Mouse (Mus musculus) neural tube, embryonic 14.5 days (tissue): ENCODE data around the gene Shisa5. TPM values are rescaled to one million over a fixed set of nuclear protein-coding genes. Genes with fewer than 3 reads are reported as not detected.
A peak's percentile ranks its signal among the peaks of the same experiment; 100 is the strongest.

Experiments used
- ATAC-seq: fragments of 200-750 bp; cut with Nextera tagmentation; 2 replicates; pipeline ENCODE4 v1.8.0; 2017; ENCODE audit warnings: low read depth, mild to moderate bottlenecking, moderate TSS enrichment, moderate library complexity
- H3K27ac ChIP-seq: fragments of 300-500 bp; sonication (generic); 2 replicates; pipeline ENCODE4 v1.5.1; 2014; ENCODE audit warnings: low read depth, mild to moderate bottlenecking, control low read depth, low read length, moderate library complexity, mixed read lengths
- H3K27me3 ChIP-seq: fragments of 300-500 bp; sonication (generic); 2 replicates; pipeline ENCODE4 v1.6.1; 2014; ENCODE audit warnings: low read length; ENCODE audit not compliant: control insufficient read depth, insufficient read depth
- H3K36me3 ChIP-seq: fragments of 300-500 bp; sonication (generic); 2 replicates; pipeline ENCODE4 v1.6.1; 2014; ENCODE audit warnings: low read length, mixed read lengths; ENCODE audit not compliant: control insufficient read depth, insufficient read depth
- H3K4me1 ChIP-seq: fragments of 300-500 bp; sonication (generic); 2 replicates; pipeline ENCODE4 v1.6.1; 2014; ENCODE audit warnings: low read length; ENCODE audit not compliant: control insufficient read depth, insufficient read depth
- H3K4me2 ChIP-seq: fragments of 300-500 bp; sonication (generic); 2 replicates; pipeline ENCODE4 v1.6.1; 2014; ENCODE audit warnings: mild to moderate bottlenecking, low read depth, low read length, control low read depth
- H3K4me3 ChIP-seq: fragments of 300-500 bp; sonication (generic); 2 replicates; pipeline ENCODE4 v1.5.1; 2014; ENCODE audit warnings: low read depth, low read length, control low read depth, mixed read lengths
- H3K9ac ChIP-seq: fragments of 300-500 bp; sonication (generic); replicated peaks from 2 replicates; pipeline ENCODE4 v1.6.1; 2014; ENCODE audit warnings: low read depth, mild to moderate bottlenecking, control low read depth, low read length, mixed read lengths
- H3K9me3 ChIP-seq: fragments of 300-500 bp; sonication (generic); 2 replicates; pipeline ENCODE4 v1.6.1; 2016; ENCODE audit warnings: low read length; ENCODE audit not compliant: control insufficient read depth
- WGBS: fragments of 180-500 bp; shearing (Covaris S2); extraction: QIAGEN DNeasy Blood & Tissue Kit; methylation state at CpG from one replicate; pipeline ENCODE4 v1.1.7; 2014; 5-methylcytosine and 5-hydroxymethylcytosine counted together
- polyA plus RNA-seq: library from polyadenylated mRNA; unstranded; fragments of >200 nt; fragmentation: Nextera tagmentation; extraction: Ambion mirVana; gene quantifications from 2 replicates; pipeline ENCODE4 v1.2.1, GENCODE M21; 2014

Gene Shisa5
- polyA plus RNA-seq, result 55.4 TPM in 2 replicates

DNA sequence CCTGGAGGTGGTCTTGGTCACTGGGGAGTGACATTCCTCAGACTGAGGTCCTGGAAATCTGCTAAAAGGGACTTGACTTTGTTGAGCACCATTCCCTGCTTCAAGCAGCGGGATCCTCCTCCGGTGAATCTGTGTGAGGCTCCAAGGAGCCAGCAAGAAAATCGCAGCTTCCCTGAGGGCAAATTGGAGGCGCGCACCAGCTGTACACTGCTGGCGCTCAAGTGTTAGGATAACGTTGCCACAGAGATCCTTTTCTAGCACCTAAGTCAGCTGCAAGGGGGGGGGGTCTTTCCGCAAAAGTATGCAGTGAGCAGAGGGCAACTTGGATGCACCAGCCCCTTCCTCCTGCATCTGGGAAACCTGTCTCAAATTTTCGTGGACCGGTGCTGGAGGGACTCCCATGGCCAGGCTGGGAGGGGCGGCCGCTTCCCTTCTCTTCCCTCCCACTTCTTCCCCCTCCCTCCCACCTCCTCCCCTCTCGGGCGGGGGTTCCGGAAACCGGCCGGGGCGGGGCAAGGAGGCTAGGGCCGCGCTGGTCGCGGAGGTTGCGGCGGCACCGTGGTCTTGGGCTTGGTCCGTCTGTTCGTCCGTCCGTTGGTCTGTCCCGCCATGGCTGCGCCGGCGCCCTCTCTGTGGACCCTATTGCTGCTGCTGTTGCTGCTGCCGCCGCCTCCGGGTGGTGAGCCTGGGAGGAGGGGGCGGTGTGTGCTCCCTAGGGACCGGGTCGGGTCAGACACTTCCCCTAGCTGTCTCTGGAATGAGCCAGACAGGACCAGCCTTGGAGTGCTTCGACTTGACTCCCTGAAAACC, at the start of gene Shisa5:
Gene Shisa5, plus strand, starts transcription at position 480 of the 810 bp plus-strand sequence.
- Histone ChIP-seq H3K4me3 (peak within 1 kb of the TSS; percentile 52), H3K27me3 (no peaks in the 10 kb centered on the region), H3K9me3 (no peaks in the 10 kb centered on the region), H3K9ac (peak within 1 kb of the TSS; percentile 56), H3K4me1 (0 out of 2 replicates have a peak, but pooled peaks cover 5% of the 10 kb centered on the region), H3K27ac (no peak within 1 kb of the TSS), H3K36me3 (no peaks in the 10 kb centered on the region), H3K4me2 (peak within 1 kb of the TSS; percentile 76)
- WGBS, result under 1% methylated on average over 37 of the region's 40 CpGs
- peak; percentile 79 for ATAC-seq

DNA sequence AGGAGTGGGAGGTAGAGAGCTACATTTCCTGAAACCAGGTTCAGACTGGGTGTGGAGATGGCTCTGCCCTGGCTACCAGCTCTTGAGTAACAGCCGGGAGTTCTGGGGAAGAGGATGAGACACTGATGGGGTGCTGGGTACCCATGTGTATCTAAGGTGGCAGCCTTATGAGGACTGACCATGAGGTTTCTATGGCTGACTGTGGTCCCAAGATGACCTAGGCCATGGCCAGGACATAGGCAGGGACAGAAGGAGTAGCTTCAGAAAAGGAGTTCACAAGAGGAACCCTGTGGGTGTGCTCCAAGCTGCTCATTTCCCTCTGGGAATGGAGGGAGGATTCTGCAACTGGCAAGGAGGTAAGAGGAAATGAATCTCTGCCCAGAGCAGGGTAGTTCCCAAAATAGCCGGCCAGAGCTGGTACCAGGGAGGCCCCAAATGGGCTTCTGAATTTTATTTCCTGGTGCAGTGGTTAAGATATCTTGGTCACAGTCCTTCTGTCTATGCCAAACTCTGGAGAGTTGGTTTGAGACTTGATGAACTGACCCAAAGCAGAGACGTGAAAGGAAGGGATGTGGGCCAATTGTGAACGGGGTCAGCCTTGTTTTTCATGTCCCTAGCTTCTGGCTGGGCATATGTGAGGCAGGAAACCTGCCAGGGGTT, 48.4 kb upstream of the Shisa5 start:
- H3K27ac ChIP-seq, result no peak overlapping the region
- ATAC-seq, result no peak

DNA sequence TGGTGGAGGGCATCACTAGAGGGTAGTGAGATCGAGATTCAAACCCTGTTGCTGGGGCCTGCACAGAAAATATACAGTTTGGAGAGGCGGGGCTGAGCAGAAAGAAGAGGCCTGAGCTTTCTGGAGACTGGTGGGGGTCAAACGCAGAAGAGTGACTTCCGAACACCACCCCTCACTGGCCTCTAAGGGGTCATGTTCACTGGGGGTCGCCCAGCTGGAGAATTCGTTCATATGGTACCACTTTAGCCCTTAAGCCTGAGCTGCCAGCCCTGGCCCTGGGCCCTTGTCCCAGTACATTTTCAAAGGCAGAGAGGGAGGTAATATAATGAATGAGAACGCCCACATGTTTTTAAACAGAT, 47.9 kb upstream of the Shisa5 start:
- Histone ChIP-seq H3K4me3 (no peak overlapping the region), H3K4me1 (peaks cover 4% of the 10 kb centered on the region; the same call in 1 of the 2 replicates), H3K9me3 (no peaks in the 10 kb centered on the region), H3K4me2 (no peak overlapping the region), H3K36me3 (no peaks in the 10 kb centered on the region), H3K27me3 (no peaks in the 10 kb centered on the region), H3K27ac (no peak overlapping the region), H3K9ac (no peak overlapping the region)
- no peak for ATAC-seq
- 82% methylated on average over 7 of the region's 7 CpGs for WGBS

More for the DNA sequence above, 48.4 kb upstream of the Shisa5 start:
- Histone ChIP-seq H3K9me3 (no peaks in the 10 kb centered on the region), H3K36me3 (no peaks in the 10 kb centered on the region), H3K27me3 (no peaks in the 10 kb centered on the region), H3K4me2 (no peak overlapping the region), H3K4me3 (no peak overlapping the region), H3K9ac (no peak overlapping the region), H3K4me1 (peaks cover 4% of the 10 kb centered on the region; the same call in 1 of the 2 replicates)
- WGBS, result 91% methylated on average over 4 of the region's 4 CpGs

DNA sequence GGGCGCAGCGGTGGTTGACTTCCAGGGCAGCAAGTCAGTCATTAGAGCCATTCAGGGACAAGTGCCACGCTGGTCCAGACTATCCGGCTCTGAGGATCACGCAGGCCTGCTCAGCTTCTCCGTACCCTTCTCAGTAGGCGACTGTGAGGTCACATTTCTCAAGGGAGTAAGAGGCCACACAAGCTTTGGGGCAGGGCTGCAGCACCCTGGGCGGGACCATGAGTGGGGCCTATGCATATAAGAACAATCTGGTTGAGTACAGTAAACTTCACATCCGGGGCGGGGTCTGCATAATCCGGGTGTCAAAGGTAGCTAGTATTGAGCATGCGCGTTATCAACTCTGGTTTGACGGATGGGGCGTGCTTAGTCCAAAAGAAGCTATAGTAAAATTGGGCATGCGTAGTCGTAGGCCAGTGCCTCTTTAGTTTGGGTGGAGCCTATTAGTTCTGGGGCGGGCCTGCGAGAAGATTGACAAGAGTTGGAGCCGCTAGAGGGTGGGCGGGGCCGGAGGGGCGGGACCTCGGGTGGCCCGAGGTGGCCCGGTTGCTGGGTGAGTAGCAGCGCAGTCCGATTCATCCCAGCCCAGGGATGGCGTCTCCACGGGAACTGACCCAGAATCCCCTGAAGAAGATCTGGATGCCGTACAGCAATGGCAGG, 46.8 kb upstream of the Shisa5 start, which contains the start of gene Pfkfb4:
Gene Pfkfb4, plus strand, starts transcription at position 351 of the 657 bp plus-strand sequence.
- H3K4me3 ChIP-seq, result peak within 1 kb of the TSS; percentile 55
- no peaks in the 10 kb centered on the region for H3K27me3 ChIP-seq
- peak within 1 kb of the TSS; percentile 74 for H3K27ac ChIP-seq
- WGBS, result 2% methylated on average over 31 of the region's 31 CpGs
- peaks cover 4% of the 10 kb centered on the region; the same call in 1 of the 2 replicates for H3K4me1 ChIP-seq
- H3K36me3 ChIP-seq, result no peaks in the 10 kb centered on the region
- H3K4me2 ChIP-seq, result peak within 1 kb of the TSS; percentile 75
- H3K9me3 ChIP-seq, result no peaks in the 10 kb centered on the region
- peak; percentile 94 for ATAC-seq
- peak within 1 kb of the TSS; percentile 70 for H3K9ac ChIP-seq

DNA sequence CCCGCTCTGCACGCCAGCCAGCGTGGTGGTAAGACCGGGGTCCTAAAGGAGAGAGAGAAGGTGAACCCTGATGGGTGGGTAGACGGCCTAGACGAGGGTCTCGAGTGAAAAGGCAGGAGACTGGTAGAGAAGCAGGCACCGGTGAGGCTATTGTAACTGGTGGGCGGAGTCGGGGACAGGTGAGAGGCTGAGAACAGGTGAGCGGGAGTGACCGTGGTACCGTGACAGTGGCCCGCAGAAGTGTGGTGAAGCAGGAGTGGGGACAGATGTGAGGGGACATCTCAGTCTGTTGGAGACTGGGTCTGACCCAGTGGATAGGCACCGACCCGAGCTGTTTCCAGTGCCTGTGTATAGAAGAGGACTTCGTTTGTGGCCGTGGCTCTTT, 46.3 kb upstream of the Shisa5 start:
- ATAC-seq, result peak; percentile 54
- WGBS, result 11% methylated on average over 18 of the region's 18 CpGs

DNA sequence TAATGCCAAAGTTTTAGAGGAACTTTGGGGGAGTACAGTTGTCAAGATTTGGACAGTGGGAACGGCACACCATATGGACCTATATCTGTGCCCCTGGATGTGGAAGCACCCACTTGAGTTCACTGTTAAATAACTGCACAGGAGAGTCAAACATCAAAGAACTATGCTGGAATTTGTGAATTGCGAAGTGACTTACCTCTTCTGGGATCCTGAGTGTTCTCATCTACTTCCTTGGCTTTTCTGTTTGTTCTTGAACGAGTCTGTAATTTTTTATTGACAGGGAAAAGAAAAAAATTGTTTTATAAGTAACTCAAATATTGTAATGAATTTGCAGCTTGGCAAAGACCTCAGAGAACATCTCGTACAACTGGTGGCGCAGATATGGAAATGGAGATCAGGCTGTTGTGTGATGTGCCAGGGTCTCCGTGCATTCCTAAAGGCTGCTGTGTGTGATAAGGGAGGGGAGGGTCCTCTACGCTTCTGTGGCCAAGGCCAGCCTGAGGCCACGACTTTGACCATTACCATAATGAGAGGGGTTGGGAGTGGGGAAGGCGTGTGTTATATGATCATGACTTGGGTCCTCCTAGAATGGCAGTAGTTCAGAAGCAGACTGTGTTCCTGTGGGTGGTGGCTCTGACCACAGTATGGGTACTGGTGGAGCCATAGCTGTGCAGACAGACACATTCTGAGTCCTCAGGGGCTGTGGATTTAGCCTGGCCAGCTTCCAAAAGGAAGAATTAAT, 45.6 kb upstream of the Shisa5 start:
- Histone ChIP-seq H3K9ac (no peak overlapping the region), H3K4me1 (peaks cover 4% of the 10 kb centered on the region; the same call in 1 of the 2 replicates), H3K36me3 (no peaks in the 10 kb centered on the region), H3K4me2 (peak overlapping the region; percentile 75), H3K4me3 (peak overlapping the region; percentile 55), H3K9me3 (no peaks in the 10 kb centered on the region), H3K27ac (no peak overlapping the region), H3K27me3 (no peaks in the 10 kb centered on the region)
- 88% methylated on average over 9 of the region's 9 CpGs for WGBS
- ATAC-seq, result no peak

More for the DNA sequence above, 46.3 kb upstream of the Shisa5 start:
- Histone ChIP-seq H3K4me2 (peak overlapping the region; percentile 75), H3K36me3 (no peaks in the 10 kb centered on the region), H3K4me1 (peaks cover 4% of the 10 kb centered on the region; the same call in 1 of the 2 replicates), H3K9me3 (no peaks in the 10 kb centered on the region), H3K27me3 (no peaks in the 10 kb centered on the region), H3K9ac (peak overlapping the region; percentile 70), H3K27ac (peak overlapping the region; percentile 60; the same call in 1 of the 2 replicates), H3K4me3 (peak overlapping the region; percentile 55)

DNA sequence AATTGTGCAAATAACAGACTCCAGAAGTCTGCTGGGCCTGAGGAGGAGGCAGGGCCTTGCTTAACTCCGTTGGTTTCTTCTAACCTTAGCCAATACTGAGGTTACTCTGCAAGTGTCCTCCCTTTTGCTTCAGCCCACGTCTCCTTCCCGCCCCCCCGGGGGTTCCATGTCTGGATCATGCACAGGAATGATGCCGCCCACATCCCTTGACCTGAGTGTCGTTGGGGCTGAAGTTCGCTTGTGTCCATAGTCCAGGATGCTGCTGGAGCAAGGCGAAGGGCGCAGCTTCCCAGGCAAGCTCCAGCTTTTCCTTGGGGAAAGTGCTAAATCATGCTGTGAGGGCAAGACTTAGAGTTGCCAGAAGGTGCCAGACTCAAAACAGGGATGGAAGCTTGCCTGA, 42.0 kb upstream of the Shisa5 start:
- no peak overlapping the region for H3K9ac ChIP-seq
- ATAC-seq, result no peak
- WGBS, result 81% methylated on average over 9 of the region's 9 CpGs

DNA sequence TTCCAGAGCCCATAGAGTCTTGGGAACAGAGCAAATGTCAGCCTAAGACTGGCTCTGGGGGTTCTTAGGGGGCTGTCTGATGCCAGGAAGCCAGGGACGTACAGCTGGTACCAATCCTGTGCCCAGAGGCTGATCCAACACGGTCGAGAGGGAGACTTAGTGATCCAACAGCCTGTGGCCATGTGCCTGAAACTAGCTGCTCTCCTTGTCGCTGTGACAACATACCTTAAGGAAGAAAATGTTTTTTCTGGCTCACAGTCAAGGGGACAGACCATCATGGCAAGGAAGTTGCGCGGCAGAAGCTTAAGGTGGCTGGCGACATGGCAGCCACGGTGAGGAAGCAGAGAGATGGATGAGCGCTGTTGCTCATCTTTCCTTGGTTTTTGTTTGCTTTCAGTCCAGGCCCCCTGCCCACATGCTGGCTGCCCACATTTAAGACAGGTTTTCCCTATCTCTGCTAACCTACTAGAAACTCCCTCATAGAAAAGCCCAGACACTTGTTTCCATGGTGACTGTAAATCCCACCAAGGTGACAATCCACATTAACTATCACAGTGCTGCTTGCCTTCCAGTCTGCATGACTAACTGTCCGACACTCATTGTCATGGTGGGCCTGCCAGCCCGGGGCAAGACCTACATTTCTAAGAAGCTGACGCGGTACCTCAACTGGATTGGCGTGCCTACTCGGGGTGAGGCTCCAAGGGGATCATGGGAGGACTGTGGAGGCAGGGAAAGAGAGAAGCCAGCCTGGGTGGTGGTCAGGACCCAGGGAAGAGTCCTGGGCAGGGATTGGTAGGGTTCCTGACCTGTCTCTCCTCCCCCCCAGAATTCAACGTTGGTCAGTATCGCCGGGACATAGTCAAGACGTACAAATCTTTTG, 39.8 kb upstream of the Shisa5 start:
- Histone ChIP-seq H3K4me3 (no peak overlapping the region), H3K9me3 (no peaks in the 10 kb centered on the region), H3K27me3 (no peaks in the 10 kb centered on the region), H3K27ac (no peak overlapping the region), H3K4me2 (no peak overlapping the region), H3K9ac (no peak overlapping the region), H3K36me3 (no peaks in the 10 kb centered on the region), H3K4me1 (no peaks in the 10 kb centered on the region; the same call in 1 of the 2 replicates)
- WGBS, result 87% methylated on average over 19 of the region's 19 CpGs
- no peak for ATAC-seq

More for the DNA sequence above, 42.0 kb upstream of the Shisa5 start:
- no peak overlapping the region for H3K27ac ChIP-seq
- peaks cover 4% of the 10 kb centered on the region; the same call in 1 of the 2 replicates for H3K4me1 ChIP-seq
- no peaks in the 10 kb centered on the region for H3K27me3 ChIP-seq
- no peaks in the 10 kb centered on the region for H3K9me3 ChIP-seq
- H3K36me3 ChIP-seq, result no peaks in the 10 kb centered on the region
- no peak overlapping the region for H3K4me3 ChIP-seq
- H3K4me2 ChIP-seq, result no peak overlapping the region
